ENCODE assay signal across 25 mouse cellular contexts in genomic region chr1:111017640-111018039, GRCm38 (mm10). TPM values are rescaled to one million over a fixed set of nuclear protein-coding genes. Genes with fewer than 3 reads are reported as not detected.
A peak's percentile ranks its signal among the peaks of the same experiment; 100 is the strongest.
DNase-seq lines count a peak whose midpoint lies in the region; ATAC-seq and TF ChIP-seq lines count a peak whose summit lies in the region.
"Had no signal": no experiment of that assay in that cellular context is flagged by ENCODE, and none has a peak within 500 bp of the region (broad histone marks: within the 10 kb centered on the region; RNA-seq: fewer than 3 reads in every experiment).

No protein-coding gene starts in this region.

- TF ChIP-seq POLR2A in brain, embryonic 14.5 days (IDR thresholded peaks at IDR 0.05; ENCODE audit: borderline replicate concordance, extremely low read depth, insufficient read depth, insufficient read length, poor library complexity, severe bottlenecking), result no peak

- no peaks in the 10 kb centered on the region for H3K36me3 ChIP-seq in forebrain, embryonic 14.5 days (ENCODE audit: control insufficient read depth, insufficient read depth, low read length)
- no peaks in the 10 kb centered on the region for H3K36me3 ChIP-seq in forebrain, embryonic 10.5 days (replicated peaks)
- H3K36me3 ChIP-seq: embryonic facial prominence, embryonic 15.5 days; heart, embryonic 15.5 days; hindbrain, embryonic 13.5 days had no signal

- TF ChIP-seq CTCF in brain, embryonic 14.5 days (IDR thresholded peaks at IDR 0.05; ENCODE audit: borderline replicate concordance, extremely low read depth, insufficient read depth, insufficient read length), result no peak
- no peak for TF ChIP-seq CTCF in gastrocnemius, adult 2 months (IDR thresholded peaks at IDR 0.05)

- no peaks in the 10 kb centered on the region for H3K9me3 ChIP-seq in forebrain, embryonic 14.5 days (replicated peaks; ENCODE audit: control insufficient read depth, low read length)
- H3K9me3 ChIP-seq in forebrain, embryonic 10.5 days, result no peaks in the 10 kb centered on the region
- H3K9me3 ChIP-seq: embryonic facial prominence, embryonic 15.5 days; heart, embryonic 15.5 days; hindbrain, embryonic 13.5 days had no signal

- H3K4me2 ChIP-seq in forebrain, embryonic 14.5 days (ENCODE audit: low read length), result no peak overlapping the region
- H3K4me2 ChIP-seq: embryonic facial prominence, embryonic 15.5 days; heart, embryonic 11.5 days; heart, embryonic 15.5 days; hindbrain, embryonic 13.5 days had no signal

- DNase-seq in forebrain, embryonic 14.5 days (ENCODE audit: low spot score), result peak; percentile 39
- DNase-seq in forebrain, embryonic 10.5 days (ENCODE audit: extremely low spot score, low spot score), result no peak
- DNase-seq in brain, embryonic 14.5 days (ENCODE audit: low read depth), result peak; percentile 62
- DNase-seq in layer of hippocampus, adult 8-10 months (ENCODE audit: low spot score in 2 of 2), result peak; percentile 28 to 39
- no peak for DNase-seq in thymus, postnatal 14 days
- no peak for DNase-seq in gastrocnemius, adult 2 months
- DNase-seq in frontal cortex, postnatal 14 days (ENCODE audit: low spot score in 2 of 2), result no peak
- DNase-seq: adrenal gland, postnatal 25 days; cerebellum, adult 11 months; cerebellum, adult 8-10 months; cerebellum, postnatal 14 days; embryo, embryonic 11 days; gastrocnemius, postnatal 10 days; heart, adult 18-20 months; heart, postnatal 14 days had no signal

- peak; percentile 58; the same call in 1 of the 2 replicates for ATAC-seq in forebrain, embryonic 14.5 days
- ATAC-seq: hindbrain, postnatal 0 days had no signal

- H3K27ac ChIP-seq in forebrain, embryonic 14.5 days (ENCODE audit: low read depth, low read length), result no peak overlapping the region
- no peak overlapping the region for H3K27ac ChIP-seq in forebrain, embryonic 10.5 days
- no peak overlapping the region for H3K27ac ChIP-seq in gastrocnemius, adult 2 months
- H3K27ac ChIP-seq: embryonic facial prominence, embryonic 15.5 days; heart, embryonic 15.5 days; hindbrain, embryonic 13.5 days; hindbrain, postnatal 0 days had no signal

- no peak overlapping the region for H3K9ac ChIP-seq in forebrain, embryonic 14.5 days (ENCODE audit: low read length)
- H3K9ac ChIP-seq: embryonic facial prominence, embryonic 15.5 days; heart, embryonic 15.5 days; hindbrain, embryonic 13.5 days had no signal

- H3K27me3 ChIP-seq in forebrain, embryonic 14.5 days (replicated peaks; ENCODE audit: control insufficient read depth, insufficient read depth, low read length), result no peaks in the 10 kb centered on the region
- no peaks in the 10 kb centered on the region for H3K27me3 ChIP-seq in forebrain, embryonic 10.5 days (ENCODE audit: poor library complexity, severe bottlenecking)
- H3K27me3 ChIP-seq: embryonic facial prominence, embryonic 15.5 days; heart, embryonic 15.5 days; hindbrain, embryonic 13.5 days had no signal

- H3K4me3 ChIP-seq in forebrain, embryonic 14.5 days (ENCODE audit: low read depth, low read length), result no peak overlapping the region
- no peak overlapping the region for H3K4me3 ChIP-seq in forebrain, embryonic 10.5 days
- H3K4me3 ChIP-seq in gastrocnemius, adult 2 months, result no peak overlapping the region
- H3K4me3 ChIP-seq: embryonic facial prominence, embryonic 15.5 days; erythroblast, embryonic 14.5 days; heart, embryonic 15.5 days; hindbrain, embryonic 13.5 days had no signal

- no peaks in the 10 kb centered on the region for H3K4me1 ChIP-seq in forebrain, embryonic 14.5 days (ENCODE audit: control insufficient read depth, insufficient read depth, low read length)
- H3K4me1 ChIP-seq in forebrain, embryonic 10.5 days, result peaks cover 5% of the 10 kb centered on the region
- H3K4me1 ChIP-seq: embryonic facial prominence, embryonic 15.5 days; heart, embryonic 15.5 days; hindbrain, embryonic 13.5 days had no signal

- intact Hi-C loops in gastrocnemius, adult 2 months (cut with DNase I), result no loop called here

RNA-seq across cellular contexts. Expression of gene Cdh19, which starts 40.3 kb away (rescaled TPM):
- polyA plus RNA-seq in forebrain, embryonic 14.5 days (2014; fragmentation: Nextera tagmentation; extraction: Ambion mirVana), result 0.16 TPM in 1 of 2 replicates, not detected in the other
- polyA plus RNA-seq in forebrain, embryonic 10.5 days (2016; fragmentation: Nextera tagmentation; extraction: Ambion mirVana), result 0.21 and 0.24 TPM in 2 replicates
- polyA plus RNA-seq in brain, embryonic 14.5 days (2012; rRNA removed), result 0.13 and 0.21 TPM in 2 replicates
- 1 to 10 TPM; 7.7 to 9.3 (median 8.9) TPM for total RNA-seq in layer of hippocampus, adult 8-10 months (2022)
- total RNA-seq in gastrocnemius, adult 2 months (2021), result under 1 TPM; 0.71 to 0.73 TPM
- total RNA-seq: common myeloid progenitor, adult 5-6 weeks; hematopoietic stem cell, adult 5-6 weeks; MEL had no signal
- polyA plus RNA-seq: C2C12; erythroblast, embryonic 14.5 days had no signal

Comparison
In these comparisons a context has a peak if more than half of its experiments do, and no peak if none do; other contexts are left out.
1. DNase-seq: peak in forebrain, embryonic 14.5 days (single experiment), brain, embryonic 14.5 days (single experiment) and layer of hippocampus, adult 8-10 months (2 of 2); none in forebrain, embryonic 10.5 days (single experiment), thymus, postnatal 14 days (single experiment), gastrocnemius, adult 2 months (single experiment) and frontal cortex, postnatal 14 days (0 of 2).